Mouse (Mus musculus) thymus, postnatal 25 days (tissue): Measurements from ENCODE around the gene Acvr2a.
"Not testable (repeated sequence)": the region's sequence is repeated elsewhere in the genome, so short reads cannot be mapped to it uniquely, and the experiment has no call there.

Experiments
- DNase-seq: peaks from one replicate; pipeline ENCODE4 v3.0.0; 2022

Acvr2a gene

DNA sequence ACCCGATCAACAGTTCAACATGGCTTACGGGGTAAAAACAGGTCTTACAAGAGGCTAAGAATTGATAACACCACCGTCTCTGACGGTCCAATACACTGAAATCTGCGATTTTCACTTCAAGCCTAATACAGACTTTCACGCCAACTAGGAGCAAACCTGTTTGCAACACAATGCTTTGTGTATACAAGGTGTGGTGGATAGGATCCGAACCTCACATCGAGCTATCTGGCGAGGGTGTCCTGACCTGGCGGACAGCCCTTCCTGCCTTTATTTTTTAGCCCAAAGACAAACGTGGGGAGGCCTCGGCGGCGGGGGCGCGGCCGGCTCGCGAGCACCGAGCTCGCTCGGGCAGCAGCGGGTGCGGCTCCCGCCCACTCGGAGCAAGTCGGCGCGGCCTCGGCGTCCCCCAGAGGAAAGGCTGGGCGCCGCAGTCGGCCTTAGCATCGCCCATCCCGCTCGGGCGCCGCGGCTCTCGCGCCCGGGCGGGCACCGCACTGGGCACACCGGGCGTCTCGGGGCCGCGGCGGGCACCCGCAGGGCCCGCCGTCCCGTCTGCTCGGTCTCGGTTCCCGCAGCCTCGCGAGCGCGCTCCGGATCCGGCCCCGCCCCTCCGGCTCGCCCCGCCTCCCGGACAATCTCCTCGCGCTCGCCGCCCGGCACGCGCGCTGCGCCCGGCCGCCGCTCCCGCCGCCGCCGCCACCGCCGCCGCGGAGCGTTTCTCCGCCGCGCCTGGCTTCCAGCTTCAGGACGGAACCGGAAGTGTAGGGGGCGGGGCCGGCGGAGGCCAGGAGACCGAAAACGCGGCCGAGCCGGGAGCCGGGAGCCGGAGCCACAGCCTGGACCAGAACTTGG, at the start of gene Acvr2a:
Gene Acvr2a, plus strand, starts transcription at position 739 of the 852 bp plus-strand sequence.
- peak; percentile 82 for DNase-seq

DNA sequence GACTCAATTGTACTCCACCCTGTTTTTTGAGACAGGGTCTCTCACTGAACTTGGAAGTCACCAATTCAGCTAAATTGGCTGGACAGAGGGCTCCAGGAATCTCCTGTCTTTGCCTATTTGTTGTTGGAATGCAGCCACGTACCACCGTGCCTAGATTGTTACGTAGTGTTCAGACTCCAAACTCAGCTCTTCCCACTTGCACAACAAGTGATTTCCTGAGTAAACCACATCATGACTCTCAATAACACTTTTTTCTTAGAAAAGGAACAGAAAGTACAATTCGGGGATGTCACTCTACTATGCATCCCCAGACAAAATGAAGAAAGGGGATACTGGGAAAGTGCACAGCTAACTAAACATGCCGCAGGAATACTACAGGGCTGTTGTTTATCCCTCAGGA, 47.4 kb upstream of the Acvr2a start:
- DNase-seq, result no peak

DNA sequence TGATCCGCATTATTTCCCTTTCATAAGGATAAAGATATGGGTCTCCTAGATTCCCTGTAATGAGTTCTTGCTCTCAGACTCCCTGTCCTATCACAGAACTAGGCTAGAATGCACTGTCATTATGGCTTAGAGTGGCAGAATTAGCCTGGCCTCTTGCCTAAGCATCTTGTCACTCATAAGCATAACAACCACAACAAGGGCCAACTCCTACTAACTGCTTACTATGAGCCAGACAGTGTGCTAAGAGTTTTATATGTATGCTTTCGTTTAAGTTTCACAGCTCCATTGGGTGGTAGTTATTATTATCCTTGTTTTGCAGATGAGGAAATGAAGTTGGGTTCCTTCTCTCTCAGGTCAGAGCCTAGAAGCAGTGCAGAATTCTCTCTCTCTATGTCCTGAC, 46.1 kb upstream of the Acvr2a start:
- no peak for DNase-seq

DNA sequence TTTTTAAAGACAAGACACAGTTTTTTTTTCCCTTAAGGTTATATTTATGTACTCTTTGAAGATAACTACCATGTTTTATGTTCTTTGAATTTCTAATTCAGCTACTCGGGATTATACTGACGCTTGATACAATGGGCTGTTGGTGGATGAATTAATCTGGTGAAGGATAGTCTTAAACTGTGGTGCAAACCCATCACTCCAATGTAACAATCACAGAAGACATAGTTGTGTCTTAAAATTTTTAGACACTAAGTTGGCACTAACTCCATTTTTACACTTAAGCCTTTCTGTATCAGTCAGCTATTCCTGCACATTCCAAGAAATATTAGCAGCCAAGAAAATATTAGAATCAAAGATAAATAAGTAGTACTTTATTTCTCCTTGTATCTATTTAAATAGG, 45.7 kb upstream of the Acvr2a start:
- no peak for DNase-seq

DNA sequence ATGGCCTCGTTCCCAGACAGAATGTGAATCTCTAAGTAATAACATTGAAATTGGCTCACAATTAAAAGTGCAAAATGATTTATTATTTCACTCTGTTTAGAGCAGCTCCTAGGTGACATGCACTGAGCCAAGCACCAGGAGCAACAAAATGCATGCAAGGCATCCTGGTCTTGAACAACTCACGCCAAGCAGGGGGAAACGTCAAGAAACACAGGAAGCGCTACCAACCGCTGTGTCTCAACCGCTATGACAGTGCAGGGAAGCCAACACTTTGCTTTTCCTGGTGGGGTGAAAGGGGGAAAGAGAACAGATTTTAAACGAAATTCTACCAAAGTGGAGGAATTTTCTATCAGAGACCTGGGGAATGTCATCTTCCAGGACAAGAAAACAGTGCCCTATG, 43.8 kb upstream of the Acvr2a start:
- no peak for DNase-seq

DNA sequence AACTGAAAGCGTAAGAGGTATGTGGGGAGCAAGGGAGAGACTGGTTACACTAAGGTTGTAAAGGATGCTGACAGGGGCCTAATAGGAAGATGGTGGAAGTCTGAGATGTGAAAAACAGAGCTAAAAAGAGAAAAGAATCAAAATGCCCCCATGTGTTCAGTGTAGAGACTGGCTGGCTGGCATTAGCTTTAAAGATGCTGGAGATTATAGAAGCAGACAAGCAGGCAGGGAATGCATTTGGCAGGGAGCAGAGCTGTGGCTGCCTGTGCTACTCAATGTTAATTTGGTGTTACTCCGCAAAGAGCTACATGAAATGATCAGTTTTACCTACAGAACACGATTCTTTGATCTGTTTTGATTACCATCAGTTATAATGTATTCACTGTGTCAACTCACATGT, 43.3 kb upstream of the Acvr2a start:
- DNase-seq, result no peak

DNA sequence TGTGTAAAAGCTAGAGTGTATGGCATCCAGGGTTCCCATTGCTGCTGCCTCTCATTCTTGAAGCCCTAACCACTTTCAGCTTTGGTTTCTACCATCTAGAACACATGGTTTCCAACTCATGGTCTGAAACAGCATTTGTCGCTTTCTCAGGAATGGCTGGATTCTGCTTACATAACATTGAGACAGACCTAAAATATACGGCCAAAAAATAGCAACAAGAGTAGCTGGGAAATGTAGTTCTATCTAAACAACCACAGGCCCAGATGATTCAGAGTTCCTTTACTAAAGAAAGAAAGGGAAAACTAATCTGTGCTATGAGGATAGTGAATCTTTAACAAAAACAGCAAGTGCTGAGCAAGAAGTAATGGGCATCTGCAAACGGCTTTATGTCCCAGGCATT, 38.6 kb upstream of the Acvr2a start:
- DNase-seq, result no peak

DNA sequence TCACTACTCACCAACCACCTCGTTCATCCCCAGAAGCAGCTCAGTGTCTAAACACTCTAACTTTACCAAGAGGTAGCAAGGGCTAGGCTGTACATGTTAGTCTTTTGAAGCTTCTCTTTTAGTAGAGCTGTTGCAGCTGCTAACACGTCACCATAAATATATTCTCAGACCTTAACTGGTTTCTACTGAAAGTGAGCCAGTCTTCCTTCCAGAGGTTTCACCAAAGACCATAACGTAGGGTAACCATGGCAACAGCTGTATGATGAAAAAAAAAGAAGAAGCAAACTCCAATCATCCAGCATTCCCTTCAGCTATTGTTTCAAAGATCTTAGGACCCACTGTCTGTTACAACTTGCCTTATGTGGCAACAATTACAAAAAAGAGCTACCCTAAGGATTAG, 25.0 kb upstream of the Acvr2a start:
- DNase-seq, result no peak

DNA sequence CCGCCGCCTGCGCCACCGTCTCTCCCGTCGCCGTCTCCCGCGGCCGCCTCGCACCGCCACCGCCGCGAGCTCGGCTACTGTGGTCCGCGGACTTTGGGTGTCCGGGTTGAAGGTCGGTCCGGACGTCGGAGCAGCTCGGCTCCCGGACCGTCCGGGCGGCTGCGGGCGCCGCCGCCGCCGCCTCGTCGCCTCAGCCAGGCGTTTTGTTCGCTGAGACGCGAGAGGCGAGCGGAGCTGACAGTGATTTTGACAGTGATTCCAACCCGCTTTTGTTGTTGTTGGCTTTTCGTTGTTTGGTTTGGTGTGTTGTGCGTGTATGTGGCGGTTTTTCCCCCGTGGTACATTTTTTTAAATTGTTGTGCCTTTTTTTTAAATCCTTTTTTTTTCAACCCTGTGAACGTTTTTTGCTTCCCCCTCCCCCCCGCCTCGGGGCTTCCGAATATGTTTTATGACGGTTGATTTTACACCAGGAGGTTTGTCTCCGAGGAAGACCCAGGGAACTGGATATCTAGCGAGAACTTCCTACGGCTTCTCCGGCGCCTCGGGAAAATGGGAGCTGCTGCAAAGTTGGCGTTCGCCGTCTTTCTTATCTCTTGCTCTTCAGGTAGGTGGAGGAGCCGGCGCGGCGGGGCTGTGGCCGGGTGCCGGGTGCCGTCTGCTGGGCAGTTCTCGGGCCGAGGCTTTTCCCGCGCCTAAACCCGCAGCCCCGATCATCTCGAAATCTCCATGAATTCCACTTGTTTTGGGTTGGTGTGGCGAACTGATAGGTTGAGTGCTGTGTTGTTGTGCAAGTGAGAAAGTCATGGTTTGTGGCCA, 522 bp downstream of the Acvr2a start:
- peak; percentile 19 for DNase-seq

DNA sequence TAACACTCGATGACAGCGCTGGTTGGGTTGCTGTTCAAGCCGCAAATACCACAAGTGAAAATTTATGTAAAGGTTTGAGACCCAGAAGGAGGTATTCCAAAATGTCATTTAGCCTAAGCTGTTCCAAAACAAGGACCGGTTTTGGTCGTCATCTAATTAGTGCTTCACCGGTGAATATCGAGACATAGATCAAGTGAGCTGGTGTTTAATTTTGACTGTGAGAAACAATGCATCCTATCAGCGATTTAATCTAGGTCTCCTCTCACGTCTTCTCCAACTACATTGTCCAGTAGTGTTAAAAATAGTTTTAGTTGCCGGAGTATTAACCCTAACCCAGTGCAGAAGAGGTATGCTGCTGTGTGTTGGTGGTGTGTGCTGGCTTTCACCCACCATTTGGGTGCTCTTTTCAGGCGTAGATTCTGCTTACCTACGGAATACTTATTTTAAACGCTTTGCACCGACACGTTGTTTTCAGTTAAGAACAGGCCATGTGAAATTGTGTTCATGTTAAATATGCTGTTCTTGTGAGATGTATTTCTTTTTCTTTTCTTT, 1.2 kb downstream of the Acvr2a start:
- DNase-seq, result no peak

DNA sequence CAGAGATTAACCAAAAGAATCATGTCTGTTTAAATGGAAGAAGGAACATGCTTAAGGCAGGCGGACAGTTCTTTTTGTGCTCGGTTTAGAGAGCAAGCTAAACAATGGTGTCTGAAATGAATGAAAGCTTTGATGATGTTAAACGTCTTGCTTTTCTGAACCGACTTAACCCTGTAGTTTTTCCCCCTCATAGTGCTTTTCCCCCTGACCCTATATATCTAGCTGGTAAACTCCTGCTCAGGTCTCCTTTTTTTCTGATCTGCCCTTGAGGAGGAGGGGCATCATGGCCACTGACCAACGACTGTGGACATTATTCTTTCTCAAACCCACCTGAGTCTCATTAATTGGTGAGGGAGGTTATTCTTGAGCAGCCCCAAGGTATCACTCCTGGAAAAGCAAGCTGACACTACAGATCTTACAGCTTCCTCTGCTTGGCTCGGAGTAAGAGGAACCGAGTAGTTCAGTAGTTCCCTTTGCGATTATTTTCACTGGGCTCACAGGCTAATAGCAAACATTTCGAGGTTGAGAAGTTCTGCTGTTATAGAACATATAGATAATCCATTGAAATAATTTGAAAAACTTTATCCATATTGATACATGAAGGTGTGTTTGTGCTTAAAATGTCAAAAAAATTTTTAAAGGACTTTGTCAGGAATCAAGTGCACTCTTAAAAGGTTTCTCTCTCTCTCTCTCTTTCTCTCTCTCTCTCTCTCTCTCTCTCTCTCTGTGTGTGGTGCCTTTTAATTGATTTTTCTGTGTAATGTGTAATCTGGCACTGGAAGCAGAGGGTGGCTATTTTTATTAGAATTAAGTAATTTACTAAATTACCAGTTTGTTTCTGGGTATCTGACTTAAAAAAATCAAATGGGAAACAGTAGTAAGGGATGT, 2.5 kb downstream of the Acvr2a start:
- DNase-seq, result no peak

DNA sequence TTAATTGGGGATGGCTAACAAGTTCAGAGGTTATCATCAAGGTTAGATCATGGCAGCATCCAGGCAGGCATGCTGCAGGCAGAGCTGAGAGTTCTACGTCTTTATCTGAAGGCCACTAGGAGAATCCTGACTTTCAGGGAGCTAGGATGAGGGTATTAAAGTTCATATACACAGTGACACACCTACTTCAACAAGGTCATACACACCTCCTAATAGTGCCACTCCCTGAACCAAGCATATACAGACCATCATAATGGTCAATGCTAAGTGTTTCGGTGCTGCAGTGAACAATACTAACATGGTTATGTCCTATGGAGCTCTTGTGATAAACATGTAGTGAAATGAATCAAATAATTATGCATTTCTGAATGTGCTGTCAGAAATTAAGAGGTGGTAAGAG, 12.0 kb downstream of the Acvr2a start:
- DNase-seq, result no peak

DNA sequence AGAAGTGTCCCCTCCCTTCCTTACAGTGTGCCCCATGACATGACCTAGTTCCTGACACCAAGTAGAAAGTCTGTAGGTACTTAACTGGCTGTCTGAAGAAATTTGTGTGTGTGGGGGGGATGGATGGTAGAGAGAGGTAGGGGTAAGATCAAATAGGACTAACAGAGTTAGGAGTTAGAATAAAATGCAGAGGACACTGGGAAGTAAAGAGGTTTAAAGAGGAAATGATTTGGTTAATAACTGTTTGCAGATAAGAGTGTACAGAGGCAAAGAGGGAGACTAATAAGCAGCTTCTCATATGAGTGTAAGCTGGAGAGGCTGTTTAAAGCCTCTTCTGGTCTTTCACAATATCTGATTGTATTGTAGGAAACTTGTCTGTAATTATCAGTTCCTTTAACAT, 12.5 kb downstream of the Acvr2a start:
- DNase-seq, result no peak

DNA sequence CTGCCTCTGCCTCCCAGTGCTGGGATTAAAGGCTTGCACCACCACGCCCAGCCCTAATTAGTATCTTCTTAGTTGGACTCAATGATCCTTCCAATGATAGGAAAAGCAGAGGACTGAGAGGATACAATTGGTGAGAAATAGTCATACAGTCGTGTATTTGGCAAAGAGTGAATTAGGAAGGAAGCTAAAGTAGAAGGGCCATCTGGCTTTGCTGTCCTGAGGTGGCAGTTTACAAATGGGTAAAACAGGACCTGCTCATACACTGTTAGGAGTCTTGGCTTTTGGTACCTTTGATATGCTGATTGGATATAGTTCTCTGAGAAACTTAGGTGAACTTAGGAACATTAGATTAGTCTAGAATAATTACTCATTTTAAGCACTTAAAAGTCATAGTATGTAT, 16.6 kb downstream of the Acvr2a start:
- DNase-seq, result no peak

DNA sequence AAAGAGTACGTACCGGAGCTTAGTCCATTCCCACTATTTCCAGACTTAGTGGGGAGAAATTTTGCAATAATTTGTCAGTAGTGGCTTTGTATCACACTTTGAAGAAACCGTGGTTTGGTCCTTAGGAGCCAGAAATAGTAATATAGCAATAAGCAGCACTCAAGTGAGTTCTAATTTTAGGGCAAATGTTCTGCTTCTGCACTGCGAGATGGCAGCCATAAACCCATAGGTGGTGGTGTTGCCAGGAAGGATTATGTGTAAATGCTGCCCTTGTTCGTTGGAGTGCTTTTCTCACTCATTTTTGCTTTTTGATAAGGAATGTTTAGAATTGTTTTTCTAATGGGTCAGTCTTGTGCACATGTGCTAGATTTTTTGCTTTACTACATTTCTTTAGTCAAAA, 18.4 kb downstream of the Acvr2a start:
- DNase-seq, result no peak

DNA sequence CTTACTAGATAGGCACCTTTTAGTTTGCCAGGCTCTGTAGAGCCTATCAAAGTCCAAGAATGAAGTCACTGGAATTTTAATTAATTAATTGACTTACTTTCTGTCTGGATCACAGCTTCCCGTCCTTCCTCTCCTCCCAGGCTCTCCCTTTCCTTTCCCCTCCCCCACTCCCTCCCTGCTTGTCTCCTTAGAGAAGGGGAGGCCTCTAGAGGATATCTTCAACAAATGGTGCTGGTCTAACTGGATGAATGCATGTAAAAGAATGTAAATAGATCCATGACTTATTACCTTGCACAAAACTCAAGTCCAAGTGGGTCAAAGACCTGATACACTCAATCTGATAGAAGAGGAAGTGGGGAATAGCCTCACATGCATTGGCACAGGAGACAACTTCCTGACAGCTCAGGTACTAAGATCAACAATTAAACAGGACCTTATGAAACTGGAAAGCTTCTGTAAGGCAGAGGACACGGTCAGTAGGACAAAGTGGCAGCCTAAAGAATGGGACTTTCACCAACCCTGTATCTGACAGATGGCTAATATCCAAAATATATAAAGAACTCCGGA, 20.1 kb downstream of the Acvr2a start:
- DNase-seq, result no peak

DNA sequence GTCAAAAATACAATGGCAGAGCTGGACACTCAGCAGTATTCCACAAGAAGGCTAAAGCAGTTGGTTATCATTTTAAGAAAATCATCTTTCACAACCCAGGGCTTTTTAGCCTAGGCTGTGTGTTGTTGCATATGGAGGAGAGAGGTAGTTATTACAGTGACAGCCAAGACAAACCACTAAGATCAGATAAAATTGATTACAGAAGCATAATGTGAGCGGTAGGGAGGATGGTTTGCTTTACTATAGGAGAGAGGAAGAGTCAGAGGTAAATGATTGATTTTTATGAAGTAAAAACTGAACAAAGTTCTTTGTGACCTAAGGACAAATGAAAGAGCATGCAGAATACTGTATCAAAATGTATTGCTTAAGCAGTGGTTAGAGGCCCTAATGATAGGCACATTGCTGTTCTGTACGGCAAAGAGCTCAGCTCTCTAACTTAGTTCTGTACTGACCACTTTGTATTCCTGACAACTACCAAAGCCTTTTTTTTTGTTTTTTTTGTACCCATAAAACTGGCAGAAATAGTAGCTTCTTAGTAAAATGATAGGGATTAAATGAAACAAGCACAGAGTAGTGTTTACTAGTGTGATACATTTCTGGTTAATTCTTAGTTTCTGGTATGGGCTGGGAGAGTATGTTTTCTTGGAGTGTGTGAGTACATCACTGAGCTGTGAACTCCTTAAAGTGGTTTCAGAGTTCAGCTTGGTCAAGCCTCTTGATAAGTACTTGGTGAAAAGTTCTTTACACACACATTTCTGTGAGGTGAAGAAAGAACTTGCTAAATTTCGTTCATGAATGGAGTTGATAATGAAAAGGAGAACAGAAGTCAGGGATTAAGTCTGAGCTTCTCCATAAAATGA, 27.9 kb downstream of the Acvr2a start:
- DNase-seq, result no peak

DNA sequence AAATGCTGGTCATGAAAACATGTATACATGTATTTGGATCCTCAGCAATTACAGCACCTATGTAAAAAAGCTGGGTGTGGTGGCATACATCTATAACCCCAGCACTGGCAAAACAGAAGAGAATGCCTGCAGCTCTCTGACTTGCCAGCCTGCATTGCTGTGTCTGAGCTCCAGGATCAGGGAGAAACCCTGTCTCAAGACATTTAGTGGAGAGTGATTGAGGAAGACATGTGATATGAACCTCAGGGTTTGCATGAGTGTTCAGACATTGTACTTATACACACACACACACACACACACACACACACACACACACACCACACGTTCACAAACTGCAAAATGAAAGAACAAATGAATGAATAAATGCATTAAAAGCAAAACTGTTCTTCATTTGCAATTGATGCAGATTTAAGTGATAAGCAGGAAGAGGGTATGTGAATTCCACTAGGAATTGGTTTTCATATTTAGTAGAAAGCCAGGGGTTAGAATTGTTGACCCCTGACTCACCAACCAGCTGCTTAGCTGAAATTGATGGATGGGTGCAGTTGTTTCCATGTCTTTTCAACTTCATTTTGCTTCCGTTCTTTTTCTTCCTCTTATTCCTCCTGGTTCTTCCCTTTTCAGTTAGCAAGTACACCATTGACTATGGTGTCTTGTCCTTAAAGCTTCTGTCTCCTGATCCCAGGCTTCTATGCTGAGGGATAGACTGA, 32.9 kb downstream of the Acvr2a start:
- no peak for DNase-seq

DNA sequence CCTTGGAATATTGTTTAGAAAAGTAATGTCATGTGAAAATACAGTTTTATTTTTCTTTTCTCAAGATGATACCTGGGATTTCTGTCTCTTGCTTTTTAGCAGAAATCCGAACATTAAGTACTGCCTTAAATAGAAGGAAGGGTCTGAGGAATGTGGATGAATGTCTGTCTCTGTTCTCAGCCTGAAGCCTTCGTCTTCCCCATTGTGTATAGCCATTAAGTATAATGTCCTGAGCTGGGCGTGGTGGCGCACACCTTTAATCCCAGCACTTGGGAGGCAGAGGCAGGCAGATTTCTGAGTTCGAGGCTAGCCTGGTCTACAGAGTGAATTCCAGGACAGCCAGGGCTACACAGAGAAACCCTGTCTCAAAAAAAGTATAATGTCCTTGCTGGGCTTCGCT, 51.7 kb downstream of the Acvr2a start:
- DNase-seq, result not testable (repeated sequence)

DNA sequence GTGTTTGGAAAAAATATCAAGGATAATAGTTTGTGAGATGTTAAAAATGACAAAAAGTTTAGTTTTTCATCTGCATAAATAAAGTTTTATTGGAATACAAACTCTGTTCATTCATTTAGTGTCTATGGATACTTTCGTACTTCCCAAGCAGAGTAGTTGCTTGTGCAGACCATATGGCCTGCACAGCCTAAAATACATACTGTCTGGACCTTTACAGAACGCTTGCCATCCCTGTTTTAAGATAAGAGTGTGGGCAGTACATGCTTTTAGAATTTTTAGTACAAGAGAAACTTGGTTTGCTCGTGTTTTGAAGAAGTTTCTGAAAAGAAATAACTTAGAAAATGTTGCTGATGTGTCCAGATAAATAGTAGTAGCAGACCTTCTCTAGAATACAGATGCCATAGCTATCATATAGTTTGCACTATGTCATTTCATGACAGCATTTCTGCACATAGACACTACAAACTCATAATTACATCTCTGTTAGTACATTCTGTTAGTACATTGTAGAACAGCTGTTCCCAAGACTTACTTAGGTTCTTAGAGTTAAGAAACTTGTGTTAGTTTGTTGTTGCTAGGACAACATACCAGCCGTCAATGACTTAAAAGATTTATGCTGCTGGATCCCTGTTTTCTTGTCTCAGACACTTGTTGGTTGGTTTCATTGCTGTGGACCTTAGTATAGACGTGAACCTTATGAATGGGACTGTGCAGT, 54.4 kb downstream of the Acvr2a start:
- DNase-seq, result no peak
